Mouse (Mus musculus) thymus, adult 2 months (tissue): ENCODE results near the gene Vps29.

Source experiments
- CTCF ChIP-seq: fragments of 200-500 bp; IDR thresholded peaks from 2 replicates; pipeline ENCODE4 v1.5.1; 2012; ENCODE audit warnings: mild to moderate bottlenecking, control low read depth, low read length, moderate library complexity, borderline replicate concordance; ENCODE audit not compliant: control insufficient read depth, poor library complexity, insufficient read depth; ENCODE audit errors: extremely low read depth
- POLR2A ChIP-seq: fragments of 200-500 bp; IDR thresholded peaks from 2 replicates; pipeline ENCODE4 v1.6.1; 2012; ENCODE audit warnings: mild to moderate bottlenecking, low read length, control low read depth, moderate library complexity; ENCODE audit not compliant: control insufficient read depth, poor library complexity, insufficient read depth; ENCODE audit errors: extremely low read depth

GRCm38 (mm10) chr5:122305472-122305871, 48.7 kb upstream of the Vps29 start:
- no peak for TF ChIP-seq POLR2A
- no peak for TF ChIP-seq CTCF
